Mouse (Mus musculus) adrenal gland, adult 2 months (tissue): Measurements from ENCODE around the gene Maats1. TPM values are rescaled to one million over a fixed set of nuclear protein-coding genes. Genes with fewer than 3 reads are reported as not detected.

Source experiments
- DNase-seq: peaks from one replicate; pipeline ENCODE4 v3.0.0; 2021
- polyA plus RNA-seq: library from polyadenylated mRNA; depleted of rRNA; stranded (reverse); fragments of >200 nt; gene quantifications from 2 replicates; pipeline ENCODE4 v1.2.3, GENCODE M21; 2012
- total RNA-seq, 2 experiments: library from RNA; stranded (reverse); gene quantifications; 2 replicates each; pipeline ENCODE4 v1.2.3; 2021

Maats1 gene
- total and polyA plus RNA-seq, 3 experiments, result 0.37 to 0.97 TPM; not detected in 1

DNA sequence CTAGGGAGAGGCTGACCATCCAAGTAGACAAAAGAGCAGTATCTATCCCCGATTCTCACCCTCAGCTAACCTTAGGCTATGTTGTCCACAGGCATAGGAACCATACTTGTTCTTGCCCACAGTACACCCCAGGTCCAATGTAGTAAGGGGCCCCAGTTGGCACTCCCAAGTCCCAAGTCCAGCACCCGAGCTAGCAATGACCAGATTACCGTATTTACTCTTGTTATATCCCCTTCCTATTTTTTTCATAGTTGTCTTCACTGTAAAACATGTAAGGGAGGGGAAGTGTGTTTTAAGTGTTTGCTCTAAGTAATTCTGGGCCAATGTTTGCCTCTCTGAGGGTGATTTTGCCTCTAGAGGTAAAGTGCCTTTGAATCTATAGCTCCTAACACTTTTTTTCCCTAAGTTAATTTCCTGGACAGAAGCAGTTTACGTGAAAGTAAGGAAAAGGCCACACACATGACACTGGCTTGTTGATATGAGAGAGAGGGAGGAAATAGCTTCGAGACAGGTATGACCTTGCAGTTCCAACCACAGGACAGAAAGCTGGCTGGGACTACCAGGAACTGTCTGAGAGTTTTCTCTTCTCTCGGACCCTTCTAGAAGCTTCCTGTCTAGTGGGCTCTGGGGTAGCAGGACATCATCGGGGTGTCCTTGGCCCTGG lies 47.1 kb downstream of the Maats1 start, which contains the start of gene Nr1i2:
Gene Nr1i2, minus strand, starts transcription at position 140 of the 664 bp plus-strand sequence.
- DNase-seq, result no peak

DNA sequence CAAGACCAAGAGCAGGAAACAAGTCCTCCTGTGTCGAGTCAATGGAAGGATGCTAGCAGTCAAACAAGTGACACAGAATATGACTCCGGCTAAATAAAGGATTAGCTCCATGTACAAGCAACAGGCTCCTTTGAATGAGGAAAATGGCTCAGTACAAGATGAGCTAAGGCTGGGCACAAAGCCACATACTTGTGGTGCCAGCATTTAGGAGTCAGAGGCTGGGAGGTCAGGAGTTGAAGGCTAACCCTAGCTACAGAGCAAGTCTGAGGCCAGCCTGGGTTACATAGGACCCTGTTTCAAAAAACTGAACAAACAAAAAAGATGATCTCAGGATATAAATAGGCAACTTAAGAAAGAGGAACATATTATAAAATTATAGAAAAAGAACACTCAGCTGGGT lies 51.8 kb downstream of the Maats1 start:
- peak; percentile 74 for DNase-seq

DNA sequence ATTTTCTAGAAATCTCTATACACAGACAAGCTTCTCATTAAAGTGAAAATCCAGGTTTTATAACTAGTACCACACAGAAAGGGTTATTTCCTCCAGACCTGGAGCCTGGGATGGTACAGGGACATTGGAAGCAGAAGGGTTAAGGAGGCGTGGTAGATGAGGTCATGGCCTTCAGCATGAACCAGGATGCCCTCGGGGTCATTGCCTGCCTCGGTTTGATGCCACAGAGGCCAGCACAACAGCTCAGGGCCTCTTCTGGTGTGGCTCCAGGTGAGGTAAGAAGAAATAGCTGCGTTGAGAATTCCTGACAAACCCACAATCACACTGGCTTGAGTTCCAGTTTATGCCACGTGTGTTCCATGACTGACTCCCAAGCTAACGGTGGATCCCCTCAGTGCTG lies 53.1 kb downstream of the Maats1 start:
- DNase-seq, result no peak

DNA sequence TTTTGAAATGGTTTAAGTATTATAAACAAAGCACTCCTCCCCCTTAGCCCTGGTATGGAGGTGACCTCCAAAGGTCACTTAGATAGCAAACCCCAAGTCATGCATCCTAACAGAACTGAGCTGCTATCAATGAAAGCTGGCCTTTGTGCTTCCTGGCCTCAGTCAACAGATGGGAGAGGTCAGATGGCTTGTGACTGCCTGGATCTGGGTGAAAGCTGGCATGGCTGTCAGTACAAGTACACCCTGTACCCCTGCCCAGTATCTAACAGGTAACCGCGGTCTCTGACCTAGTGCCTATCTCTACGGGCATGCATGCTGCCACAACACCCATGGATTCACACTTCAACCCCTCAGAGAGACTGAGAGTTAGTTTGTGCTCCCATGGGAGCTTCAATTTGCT lies 54.2 kb downstream of the Maats1 start:
- no peak for DNase-seq

DNA sequence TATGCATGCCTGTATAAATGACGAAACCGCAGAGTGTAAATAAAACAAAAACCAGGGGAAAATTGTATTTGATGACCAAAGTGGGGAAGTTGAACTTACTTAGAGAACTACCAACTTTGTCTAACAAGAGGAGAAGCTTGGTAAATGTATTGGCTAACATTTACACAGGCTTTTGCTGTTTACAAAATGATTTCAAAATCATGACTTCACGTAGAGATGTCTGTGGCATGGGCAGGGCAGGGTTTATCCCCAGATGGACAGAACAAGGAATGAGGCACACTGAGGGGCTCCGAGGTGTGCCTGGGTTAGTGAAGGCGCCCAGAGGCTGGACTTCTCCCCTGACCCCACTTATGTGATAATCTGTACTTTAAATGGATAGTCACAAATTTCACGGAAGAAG lies 54.6 kb downstream of the Maats1 start:
- DNase-seq, result no peak

DNA sequence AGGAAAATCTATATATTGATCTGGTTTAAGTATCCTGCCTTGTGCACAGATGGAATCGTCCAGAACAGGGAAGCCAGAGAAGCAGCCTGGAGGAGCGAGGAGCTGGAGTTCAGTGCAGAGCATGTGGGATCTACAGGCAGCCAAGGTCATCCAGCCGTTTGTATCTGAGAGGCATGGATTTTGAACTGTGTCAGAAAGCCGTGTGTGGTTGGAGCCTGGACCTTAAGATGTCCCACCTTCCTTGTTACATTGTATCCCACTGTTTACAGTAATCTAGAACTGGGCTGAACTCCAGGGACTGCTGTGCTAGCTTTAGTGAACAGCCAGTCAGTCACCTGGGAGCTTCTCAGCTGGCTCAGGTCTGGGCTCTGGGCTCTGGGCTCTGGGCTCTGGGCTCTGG lies 55.4 kb downstream of the Maats1 start:
- DNase-seq, result no peak

DNA sequence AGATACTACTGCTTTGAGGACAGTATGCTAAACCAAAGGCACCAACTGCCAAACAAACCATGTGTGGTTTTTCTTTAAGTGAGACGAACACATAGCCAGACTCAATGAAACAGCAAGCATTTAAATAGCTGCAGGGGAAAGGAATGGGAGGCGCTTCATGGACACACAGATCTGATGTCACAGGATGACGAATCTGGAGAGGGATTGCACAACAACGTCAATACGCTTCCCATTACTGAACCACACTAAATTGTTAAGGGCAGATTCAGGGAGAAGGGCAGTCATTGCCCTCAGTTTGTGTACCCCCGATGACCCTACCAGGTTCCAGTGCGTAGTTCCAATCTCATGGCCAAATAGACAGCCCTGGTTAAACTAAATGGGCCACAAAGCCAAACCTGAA lies 56.1 kb downstream of the Maats1 start:
- DNase-seq, result peak; percentile 47

DNA sequence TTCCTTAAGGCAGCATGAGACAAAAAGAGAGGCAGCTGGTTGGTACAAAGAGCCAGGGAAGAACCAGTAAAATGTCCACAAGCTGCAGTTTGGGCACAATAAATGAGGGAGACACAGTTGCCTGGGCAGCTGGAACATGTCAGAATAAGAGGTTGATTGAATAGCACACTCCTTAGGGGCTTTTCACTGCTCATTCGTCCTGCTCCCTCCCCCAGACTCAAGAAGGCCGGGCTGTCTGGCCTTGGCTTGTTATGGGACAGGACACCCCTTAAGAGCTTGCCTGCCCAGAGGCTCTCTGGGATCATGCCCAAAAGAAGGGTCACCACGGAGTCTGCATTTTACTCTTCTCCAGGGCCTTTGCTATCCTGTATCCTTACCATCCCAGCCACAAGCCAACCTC lies 58.6 kb downstream of the Maats1 start:
- no peak for DNase-seq

DNA sequence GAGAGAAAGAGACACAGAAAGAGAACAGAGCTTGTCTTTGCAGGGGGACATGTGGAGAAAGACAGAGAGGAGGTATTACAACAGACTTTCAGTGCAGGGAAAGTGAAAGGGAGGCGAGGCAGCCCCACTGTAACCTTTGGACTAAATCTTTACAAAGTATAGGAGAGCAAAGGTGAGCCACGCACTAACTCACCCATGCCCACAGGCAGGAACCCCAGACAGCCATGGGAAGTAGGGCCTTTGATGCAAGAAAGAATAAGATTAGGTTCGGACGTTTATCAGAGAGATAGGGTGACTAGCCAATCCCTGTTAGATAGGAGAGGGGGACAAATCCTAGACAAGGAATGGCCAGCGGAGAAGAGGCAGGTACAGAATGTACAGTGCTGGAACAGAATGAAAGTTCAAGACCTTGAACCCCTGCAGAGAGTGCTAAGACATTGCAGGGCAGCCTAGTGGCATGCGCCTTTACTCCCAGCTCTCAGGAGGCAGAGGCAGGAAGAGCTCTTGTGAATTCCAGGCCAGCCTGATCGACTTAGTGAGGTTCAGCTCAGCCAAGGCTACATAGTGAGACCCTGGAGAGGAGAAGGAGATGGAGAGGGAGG lies 59.3 kb downstream of the Maats1 start:
- no peak for DNase-seq

DNA sequence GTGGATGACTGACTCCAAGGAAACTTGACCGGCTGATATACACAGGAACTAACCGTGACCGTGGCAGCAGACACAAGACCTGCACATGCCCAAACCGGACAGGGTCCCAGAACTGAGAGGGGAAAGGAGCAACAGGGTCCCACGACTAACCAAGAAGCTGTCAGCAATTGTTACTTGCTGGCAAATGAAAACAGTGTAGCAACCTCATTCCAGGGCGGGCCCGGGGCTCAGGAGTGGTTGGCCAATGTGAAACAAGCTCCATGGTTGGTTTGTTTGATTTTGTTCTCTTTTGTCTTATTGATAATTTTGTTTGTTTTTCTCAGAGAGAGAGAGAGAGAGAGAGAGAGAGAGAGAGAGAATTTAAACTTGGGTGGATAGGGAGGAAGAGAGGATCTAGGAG lies 61.0 kb downstream of the Maats1 start:
- no peak for DNase-seq

DNA sequence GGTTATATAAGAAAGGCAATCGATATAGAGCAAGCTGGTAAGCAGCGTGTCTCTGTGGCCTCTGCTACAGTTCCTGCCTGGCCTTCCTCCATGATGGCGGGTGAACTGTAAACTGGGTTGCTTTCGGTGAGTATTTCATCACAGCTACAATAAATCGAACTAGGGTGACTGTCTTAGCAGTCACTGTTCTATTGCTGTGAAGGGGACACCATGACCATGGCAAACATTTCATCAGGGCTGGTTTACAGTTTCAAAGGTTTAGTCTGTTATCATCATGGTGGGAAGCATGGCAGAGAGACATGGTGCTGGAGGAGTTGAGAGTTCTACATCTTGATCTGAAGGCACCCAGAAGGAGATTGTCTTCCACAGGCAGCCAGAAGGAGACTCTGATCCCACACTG lies 62.1 kb downstream of the Maats1 start:
- DNase-seq, result no peak

DNA sequence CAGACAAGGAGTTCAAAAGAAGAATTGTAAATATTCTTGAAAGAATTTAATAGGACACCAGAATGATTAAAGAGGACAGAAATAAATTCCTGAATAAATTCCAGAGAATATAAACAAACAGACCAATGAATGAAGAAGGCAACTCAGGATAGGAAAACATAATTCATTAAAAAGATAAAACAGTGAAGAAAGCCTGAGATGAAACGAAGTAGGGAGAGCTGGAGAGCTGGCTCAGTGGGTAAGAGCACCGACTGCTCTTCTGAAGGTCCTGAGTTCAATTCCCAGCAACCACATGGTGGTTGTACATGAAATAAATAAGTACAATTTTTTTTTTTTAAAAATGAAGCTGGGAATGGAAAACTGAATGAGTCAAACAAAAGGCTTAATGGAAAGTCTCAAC lies 67.2 kb downstream of the Maats1 start:
- no peak for DNase-seq

DNA sequence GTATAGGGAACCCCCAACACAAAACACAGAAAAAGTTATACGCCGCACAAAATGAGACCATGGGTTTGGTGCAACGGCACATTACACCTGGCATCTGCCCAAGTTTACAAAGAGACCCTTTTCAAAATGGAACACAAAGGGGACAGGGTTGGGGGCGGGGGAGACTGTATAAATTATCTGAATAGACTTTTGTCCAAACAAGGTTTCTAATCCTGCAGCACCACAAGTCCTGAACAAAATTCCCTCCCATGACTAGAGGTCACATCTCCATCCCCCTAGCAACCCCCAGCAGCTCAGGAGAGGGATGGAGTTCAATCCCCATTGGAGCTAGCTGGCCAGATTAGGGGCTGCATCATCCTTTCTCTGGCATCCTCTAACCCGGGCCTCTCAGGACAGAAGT lies 69.5 kb downstream of the Maats1 start:
- no peak for DNase-seq

DNA sequence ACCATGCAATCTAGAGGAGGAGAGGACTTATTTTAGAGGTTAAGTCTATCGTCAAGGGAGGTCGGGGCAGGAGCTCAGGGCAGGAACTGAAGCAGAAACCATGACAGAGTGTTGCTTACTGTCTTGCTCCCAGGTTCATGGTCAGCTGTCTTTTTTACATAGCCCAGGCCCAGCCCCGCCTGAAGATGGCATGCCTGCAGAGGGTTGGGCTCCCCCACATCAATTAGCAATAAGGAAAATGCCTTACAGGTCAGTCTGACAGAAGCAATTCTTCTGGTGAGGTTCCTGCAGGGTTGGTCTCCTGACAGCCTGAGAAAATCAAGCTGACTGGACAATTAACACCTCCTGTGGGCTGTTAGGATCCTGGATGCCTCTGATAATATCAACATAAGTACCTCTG lies 70.3 kb downstream of the Maats1 start:
- DNase-seq, result no peak

DNA sequence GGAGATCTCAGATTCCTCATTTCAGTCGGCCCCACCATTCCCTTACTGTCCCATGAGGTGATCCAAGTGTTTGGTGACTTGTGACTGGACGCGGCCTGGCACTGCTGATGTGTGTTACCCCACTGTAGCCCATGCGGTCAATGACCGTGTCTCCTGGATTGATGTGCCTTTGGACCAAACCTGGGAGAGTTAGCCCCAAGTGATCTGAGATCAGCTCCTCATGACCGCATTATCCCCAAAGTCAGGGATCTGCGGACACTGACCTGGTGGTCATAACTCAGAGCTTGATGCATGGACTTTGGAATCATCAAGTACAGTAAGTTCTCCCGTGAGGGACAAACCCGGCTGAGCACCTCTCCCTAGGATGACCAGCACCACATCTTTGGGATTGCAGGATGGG lies 86.0 kb downstream of the Maats1 start:
- DNase-seq, result no peak

DNA sequence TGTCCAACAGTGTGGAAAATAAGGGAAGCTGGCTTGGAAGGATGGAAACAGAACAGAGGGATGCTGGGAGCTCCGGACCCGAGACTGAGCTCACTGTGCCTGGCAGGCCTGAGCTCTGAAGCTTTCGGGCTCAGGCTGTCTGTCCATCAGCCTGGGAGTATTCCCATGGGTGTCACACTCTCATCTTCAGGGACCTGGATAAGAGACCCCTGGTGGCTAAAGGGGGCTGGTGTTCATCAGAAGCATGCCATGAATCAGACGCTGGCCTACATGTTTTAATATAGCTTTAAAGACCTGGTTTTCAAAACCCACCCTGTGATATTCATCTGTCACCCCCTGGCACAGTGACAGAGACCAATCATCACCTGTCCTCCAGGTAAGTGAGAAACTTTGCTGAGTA lies 86.8 kb downstream of the Maats1 start:
- DNase-seq, result no peak

DNA sequence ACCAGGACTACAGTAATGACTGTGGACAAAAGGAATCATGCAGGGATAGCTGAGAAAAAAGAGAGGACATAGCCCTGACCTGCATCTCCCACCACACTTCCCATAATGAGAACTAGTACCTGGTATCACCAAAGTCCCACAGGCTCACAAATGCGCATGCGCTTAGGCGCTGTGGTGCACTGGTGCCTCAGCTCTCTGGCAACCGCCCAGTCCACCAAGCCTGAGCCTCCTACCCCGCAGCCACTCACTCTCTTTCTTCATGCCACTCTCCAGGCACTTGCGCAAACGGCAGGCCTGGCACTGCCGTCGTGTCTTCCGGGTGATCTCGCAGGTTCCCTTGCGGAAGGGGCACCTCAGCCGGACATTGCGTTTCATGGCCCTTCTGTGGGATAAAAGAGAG lies 87.9 kb downstream of the Maats1 start:
- peak; percentile 11 for DNase-seq

DNA sequence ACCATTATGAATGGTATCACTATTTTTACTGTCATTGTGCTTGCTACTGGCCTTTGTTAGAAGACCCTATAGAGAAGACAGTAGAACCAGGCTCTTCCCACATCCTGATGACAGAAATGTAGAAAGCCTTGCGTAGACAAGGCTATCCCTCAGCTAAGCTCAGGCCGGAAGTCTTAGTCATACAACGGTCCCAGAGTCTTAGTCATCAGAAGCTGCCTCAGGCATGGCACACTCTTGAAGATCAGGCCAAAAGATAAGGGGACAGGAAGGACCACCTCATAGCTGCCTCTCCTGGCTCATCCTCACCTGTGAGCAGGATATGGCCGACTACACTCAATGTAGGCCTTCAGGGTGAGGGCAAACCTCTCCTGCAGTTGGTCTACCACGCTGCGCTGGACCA lies 91.5 kb downstream of the Maats1 start:
- DNase-seq, result no peak

DNA sequence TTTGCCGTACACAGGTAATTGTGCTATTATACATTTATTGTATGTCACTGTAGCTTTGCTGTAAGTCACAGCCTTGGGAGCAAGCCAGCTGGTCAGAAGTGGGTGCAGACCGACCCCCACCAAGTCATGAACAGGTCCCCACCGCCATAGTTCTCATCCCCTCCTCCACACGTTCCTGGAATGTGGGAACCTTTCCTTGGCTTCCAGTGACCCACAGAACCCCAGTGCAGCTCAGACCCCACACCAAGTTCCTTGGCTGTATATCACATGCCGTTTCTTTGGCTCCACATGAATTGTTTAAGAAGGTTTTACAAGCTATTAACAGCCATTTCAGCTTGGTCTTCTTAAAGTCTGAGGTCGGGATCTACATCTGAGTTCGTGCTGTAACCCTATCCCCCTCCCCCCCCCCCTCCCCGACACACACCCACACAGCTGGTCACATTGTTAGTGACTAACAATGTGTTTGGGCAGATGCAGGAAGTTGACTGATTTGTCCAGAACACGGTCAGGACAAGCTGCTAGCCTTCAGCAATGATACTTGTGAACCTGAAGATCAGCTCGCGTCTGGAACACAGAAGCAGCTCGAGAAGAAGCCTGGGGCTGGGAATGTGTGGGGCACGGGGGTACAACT lies 93.5 kb downstream of the Maats1 start:
- DNase-seq, result no peak
